Mouse (Mus musculus) embryonic fibroblast, embryonic 13.5 days (primary cell): ENCODE measurements around the gene Eef2. TPM values are rescaled to one million over a fixed set of nuclear protein-coding genes. Genes with fewer than 3 reads are reported as not detected.
"Not testable (repeated sequence)": the region's sequence is repeated elsewhere in the genome, so short reads cannot be mapped to it uniquely, and the experiment has no call there.

Source experiments
- H3K27ac ChIP-seq: 2 replicates; pipeline ENCODE4 v1.5.1; 2012; ENCODE audit warnings: low read length, control low read depth, inconsistent platforms; ENCODE audit not compliant: insufficient read depth
- H3K4me1 ChIP-seq: 2 replicates; pipeline ENCODE4 v1.6.1; 2011; ENCODE audit warnings: low read length; ENCODE audit not compliant: control insufficient read depth, insufficient read depth
- H3K4me3 ChIP-seq: 2 replicates; pipeline ENCODE4 v1.5.1; 2011; ENCODE audit warnings: mild to moderate bottlenecking, control low read depth, low read length; ENCODE audit not compliant: insufficient read depth
- CTCF ChIP-seq: IDR thresholded peaks from 2 replicates; pipeline ENCODE4 v1.5.1; 2011; ENCODE audit warnings: mild to moderate bottlenecking, control low read depth, low read length, moderate library complexity, borderline replicate concordance; ENCODE audit not compliant: insufficient read depth
- POLR2A ChIP-seq: IDR thresholded peaks from 2 replicates; pipeline ENCODE4 v1.6.1; 2011; ENCODE audit warnings: low read depth, mild to moderate bottlenecking, control low read depth, low read length, moderate library complexity
- polyA plus RNA-seq: library from polyadenylated mRNA; stranded (reverse); fragments of >200 nt; gene quantifications from 2 replicates; pipeline ENCODE4 v1.2.4, GENCODE M21; 2011; ENCODE audit warnings: low read depth; ENCODE audit not compliant: missing spikeins, insufficient read length

Eef2 gene
- polyA plus RNA-seq, 1 experiment: 1,643 TPM

DNA sequence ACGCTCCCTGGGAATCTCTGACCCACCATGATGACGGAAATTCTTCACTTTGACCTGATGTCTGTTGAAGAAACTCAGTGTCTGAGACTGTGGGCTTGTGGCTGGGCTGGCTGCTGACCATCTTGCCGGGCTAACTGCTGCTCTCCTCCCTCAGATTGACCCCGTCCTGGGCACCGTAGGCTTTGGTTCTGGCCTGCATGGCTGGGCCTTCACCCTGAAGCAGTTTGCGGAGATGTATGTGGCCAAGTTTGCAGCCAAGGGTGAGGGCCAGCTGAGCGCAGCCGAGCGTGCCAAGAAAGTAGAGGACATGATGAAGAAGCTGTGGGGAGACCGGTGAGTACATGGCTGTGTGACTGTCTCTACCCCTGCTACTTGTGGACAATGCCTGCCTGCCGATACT lies 2.5 kb downstream of the Eef2 start:
- H3K4me1 ChIP-seq: peaks cover 11% of the 10 kb centered on the region
- H3K4me3 ChIP-seq: peak overlapping the region; percentile 91
- TF ChIP-seq POLR2A (no peak), CTCF (no peak)
- no peak overlapping the region for H3K27ac ChIP-seq

DNA sequence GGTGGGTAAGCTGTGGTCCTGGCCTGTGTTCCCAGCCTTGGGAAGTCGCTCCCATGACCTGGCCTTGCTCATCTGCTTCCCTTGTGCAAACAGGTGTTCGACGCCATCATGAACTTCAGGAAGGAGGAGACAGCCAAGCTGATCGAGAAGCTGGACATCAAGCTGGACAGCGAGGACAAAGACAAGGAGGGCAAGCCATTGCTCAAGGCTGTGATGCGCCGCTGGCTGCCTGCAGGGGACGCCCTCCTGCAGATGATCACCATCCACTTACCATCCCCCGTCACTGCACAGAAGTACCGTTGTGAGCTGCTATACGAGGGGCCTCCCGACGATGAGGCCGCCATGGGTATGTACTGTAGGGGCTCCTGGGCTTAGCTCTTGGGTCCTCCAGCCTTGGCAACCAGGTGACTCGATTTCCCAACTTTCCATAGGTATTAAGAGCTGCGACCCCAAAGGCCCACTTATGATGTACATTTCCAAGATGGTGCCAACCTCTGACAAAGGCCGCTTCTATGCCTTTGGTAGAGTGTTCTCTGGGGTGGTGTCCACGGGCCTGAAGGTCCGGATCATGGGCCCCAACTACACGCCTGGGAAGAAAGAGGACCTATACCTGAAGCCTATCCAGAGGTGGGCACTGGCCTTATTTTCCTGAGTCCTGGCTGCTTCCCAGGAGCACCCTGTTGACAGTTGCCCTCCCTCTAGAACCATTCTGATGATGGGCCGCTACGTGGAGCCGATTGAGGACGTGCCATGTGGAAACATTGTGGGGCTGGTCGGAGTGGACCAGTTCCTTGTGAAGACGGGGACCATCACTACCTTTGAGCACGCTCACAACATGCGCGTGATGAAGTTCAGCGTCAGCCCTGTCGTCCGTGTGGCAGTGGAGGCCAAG lies 3.3 kb downstream of the Eef2 start:
- no peak overlapping the region for H3K4me3 ChIP-seq
- H3K4me1 ChIP-seq: peaks cover 14% of the 10 kb centered on the region
- no peak overlapping the region for H3K27ac ChIP-seq
- TF ChIP-seq POLR2A: no peak
- TF ChIP-seq CTCF: peak; percentile 34; the same call in 1 of the 2 replicates

DNA sequence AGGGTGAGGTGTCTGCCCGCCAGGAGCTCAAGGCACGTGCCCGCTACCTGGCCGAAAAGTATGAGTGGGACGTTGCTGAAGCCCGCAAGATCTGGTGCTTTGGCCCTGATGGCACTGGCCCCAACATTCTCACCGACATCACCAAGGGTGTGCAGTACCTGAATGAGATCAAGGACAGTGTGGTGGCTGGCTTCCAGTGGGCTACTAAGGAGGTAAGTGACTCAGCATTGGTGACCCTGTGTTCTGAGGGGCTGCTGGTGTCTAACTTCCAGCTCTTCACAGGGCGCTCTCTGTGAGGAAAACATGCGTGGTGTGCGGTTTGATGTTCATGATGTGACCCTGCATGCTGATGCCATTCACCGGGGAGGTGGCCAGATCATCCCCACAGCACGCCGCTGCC lies 4.5 kb downstream of the Eef2 start:
- Histone ChIP-seq H3K27ac (no peak overlapping the region), H3K4me3 (no peak overlapping the region), H3K4me1 (peaks cover 14% of the 10 kb centered on the region)
- no peak for TF ChIP-seq POLR2A
- TF ChIP-seq CTCF: no peak

DNA sequence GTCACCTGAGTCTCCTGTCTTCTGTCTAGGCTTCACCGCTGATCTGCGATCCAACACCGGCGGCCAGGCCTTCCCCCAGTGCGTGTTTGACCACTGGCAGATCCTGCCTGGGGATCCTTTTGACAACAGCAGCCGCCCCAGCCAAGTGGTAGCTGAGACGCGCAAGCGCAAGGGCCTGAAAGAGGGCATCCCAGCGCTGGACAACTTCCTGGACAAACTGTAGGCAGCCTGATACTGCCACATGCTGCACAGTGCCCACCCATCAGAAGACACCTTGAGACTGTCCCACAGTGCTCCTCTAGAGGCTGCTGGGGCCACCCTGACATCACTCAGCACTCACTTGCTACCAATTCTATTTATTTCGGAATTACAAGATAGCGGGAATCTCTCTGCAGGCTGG lies 5.4 kb downstream of the Eef2 start:
- peaks cover 14% of the 10 kb centered on the region for H3K4me1 ChIP-seq
- H3K27ac ChIP-seq, H3K4me3 ChIP-seq: not testable (repeated sequence)

DNA sequence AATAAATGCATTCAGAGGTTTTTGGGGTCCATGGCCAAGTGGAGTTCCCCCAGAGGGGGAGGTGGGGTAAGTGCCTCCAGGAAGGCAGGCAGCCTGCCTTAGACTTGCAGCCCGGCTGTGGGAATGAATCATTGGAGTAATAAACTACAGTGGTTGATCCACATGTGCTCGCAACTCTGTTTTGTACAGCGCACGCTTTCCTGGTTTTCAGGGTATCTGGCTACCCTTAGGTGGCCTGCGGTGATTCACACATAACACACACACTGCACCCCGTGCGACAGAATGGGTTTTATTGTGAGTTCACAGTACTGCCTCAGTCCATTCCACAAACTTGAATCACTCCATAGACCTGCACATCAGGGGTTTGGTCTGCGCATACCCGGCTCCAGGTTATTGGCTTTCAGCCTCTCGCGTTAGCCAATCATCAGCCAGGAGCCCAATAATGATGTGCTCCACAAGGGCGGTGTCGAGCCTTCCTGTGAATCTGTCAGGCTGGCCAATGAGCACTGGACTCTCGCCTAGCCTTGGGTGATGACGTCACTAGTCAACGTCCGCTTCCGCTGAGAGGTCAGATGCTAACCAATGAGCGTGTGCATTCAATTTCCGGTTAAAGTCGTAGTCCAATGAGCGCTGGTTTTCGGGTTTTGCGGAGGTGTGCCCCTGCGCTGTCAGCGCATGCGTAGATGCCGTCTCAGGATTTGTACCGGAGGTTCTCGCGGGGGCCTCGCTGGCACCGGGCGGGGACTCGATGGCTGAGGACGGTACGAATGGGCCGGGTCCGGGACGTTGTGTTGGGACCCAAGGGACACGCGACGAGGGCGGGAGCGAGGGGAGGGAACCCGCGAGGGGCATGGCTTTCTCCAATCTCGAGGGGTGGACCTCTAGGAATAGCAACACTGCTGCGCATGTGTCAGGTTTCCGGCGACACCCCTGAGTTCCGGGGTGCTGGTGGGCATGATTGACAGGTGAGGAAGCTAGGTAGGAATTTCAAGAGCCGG lies 6.2 kb downstream of the Eef2 start, which contains the start of gene Dapk3:
Gene Dapk3, plus strand, starts transcription at position 670 of the 998 bp plus-strand sequence.
- H3K4me3 ChIP-seq: peak within 1 kb of the TSS; percentile 44
- TF ChIP-seq POLR2A: peak; percentile 89
- TF ChIP-seq CTCF: no peak
- peak within 1 kb of the TSS; percentile 70 for H3K27ac ChIP-seq
- peaks cover 14% of the 10 kb centered on the region for H3K4me1 ChIP-seq

DNA sequence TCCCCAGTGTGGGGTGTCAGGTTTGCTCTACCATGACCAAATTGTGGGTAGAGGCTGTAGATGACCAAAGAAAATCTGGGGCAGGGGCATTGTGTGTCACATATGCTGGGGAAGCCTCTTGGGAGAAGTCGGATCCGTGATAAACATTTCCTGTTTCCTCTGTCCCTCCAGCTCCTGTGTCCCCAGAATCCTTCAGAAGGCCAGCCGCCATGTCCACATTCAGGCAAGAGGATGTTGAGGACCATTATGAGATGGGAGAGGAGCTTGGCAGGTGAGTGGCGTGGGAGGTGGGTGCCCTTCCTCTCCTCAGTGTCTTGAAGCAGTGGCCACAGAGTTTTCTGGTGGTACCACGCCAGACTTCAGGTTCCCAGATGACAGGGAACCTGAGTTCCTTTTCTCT lies 7.4 kb downstream of the Eef2 start, which contains the start of gene 4930442H23Rik:
Gene 4930442H23Rik, minus strand, starts transcription at position 45 of the 400 bp plus-strand sequence.
- TF ChIP-seq CTCF (no peak), POLR2A (no peak)
- Histone ChIP-seq H3K4me1 (peaks cover 11% of the 10 kb centered on the region), H3K27ac (peak within 1 kb of the TSS; percentile 70)

DNA sequence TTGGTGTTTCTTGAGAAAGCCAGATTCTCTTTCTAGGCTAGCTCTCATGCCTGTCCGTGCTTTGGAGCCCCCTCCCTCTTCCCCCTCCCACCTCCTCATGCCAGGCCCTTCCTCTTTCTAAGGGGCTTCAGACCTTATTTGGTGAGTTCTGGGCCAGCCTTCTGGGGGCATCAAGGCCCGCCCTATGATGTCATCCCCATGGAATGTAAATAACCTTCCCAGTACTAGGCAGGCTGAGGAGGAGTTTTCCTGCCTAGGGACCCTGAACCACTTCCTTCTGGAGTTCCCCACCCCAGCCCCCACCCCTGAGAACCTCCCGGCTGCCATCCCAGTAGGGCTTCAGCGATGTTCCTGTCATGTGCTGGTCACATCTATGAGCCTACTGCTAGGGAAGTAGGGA lies 8.3 kb downstream of the Eef2 start:
- Histone ChIP-seq H3K4me1 (peaks cover 8% of the 10 kb centered on the region), H3K4me3 (no peak overlapping the region), H3K27ac (peak overlapping the region; percentile 62; the same call in 1 of the 2 replicates)
- TF ChIP-seq CTCF (no peak), POLR2A (no peak)

More for the DNA sequence above, 7.4 kb downstream of the Eef2 start, which contains the start of gene 4930442H23Rik:
- peak within 1 kb of the TSS; percentile 44 for H3K4me3 ChIP-seq

DNA sequence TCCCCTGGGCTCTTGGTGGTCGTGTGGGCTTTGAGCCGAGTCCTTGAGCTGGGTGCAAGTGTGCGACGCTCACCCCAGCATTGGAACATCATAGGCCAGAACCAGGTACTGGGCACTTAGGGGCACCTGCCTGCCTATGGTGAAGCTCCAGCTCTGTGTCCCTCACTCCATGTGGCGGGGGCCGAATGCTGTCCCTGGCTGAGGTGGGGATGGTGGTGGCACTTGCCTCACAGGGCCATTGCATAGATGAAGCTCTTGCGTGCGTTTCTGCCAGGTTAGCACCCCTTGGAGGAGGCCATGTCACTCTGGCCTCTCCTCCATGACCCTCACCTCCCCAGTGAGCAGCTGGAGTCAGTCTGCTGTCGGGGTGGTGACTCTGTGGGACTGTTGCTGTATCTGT lies 10.7 kb downstream of the Eef2 start:
- H3K4me1 ChIP-seq: peaks cover 5% of the 10 kb centered on the region
- no peak overlapping the region for H3K4me3 ChIP-seq
- no peak overlapping the region for H3K27ac ChIP-seq
- no peak for TF ChIP-seq CTCF
- no peak for TF ChIP-seq POLR2A

DNA sequence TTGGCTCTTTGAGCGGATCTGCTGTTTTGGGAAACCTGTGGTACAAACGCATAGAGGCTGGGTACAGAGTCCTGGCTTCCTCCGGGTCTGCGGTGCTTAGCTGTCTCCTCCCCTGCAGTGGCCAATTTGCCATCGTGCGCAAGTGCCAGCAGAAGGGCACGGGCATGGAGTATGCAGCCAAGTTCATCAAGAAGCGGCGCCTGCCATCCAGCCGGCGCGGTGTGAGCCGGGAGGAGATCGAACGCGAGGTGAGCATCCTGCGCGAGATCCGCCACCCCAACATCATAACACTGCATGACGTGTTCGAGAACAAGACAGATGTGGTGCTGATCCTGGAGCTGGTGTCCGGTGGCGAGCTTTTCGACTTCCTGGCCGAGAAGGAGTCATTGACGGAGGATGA lies 13.4 kb downstream of the Eef2 start:
- TF ChIP-seq POLR2A: no peak
- TF ChIP-seq CTCF: no peak
- H3K4me3 ChIP-seq: no peak overlapping the region
- peaks cover 2% of the 10 kb centered on the region; the same call in 1 of the 2 replicates for H3K4me1 ChIP-seq
- H3K27ac ChIP-seq: no peak overlapping the region
